Mouse (Mus musculus) embryonic facial prominence, embryonic 12.5 days (tissue): Measurements from ENCODE around the gene Btd. TPM values are rescaled to one million over a fixed set of nuclear protein-coding genes. Genes with fewer than 3 reads are reported as not detected.

Source experiments
- ATAC-seq: fragments of 200-750 bp; cut with Nextera tagmentation; 2 replicates; pipeline ENCODE4 v1.8.0; 2017; ENCODE audit not compliant: insufficient number of reproducible peaks, insufficient read depth, low FRiP score, low TSS enrichment
- H3K27ac ChIP-seq: fragments of 300-500 bp; sonication (generic); 2 replicates; pipeline ENCODE4 v1.5.1; 2016; ENCODE audit warnings: mild to moderate bottlenecking
- H3K27me3 ChIP-seq: fragments of 300-500 bp; sonication (generic); 2 replicates; pipeline ENCODE4 v1.6.1; 2016; ENCODE audit warnings: mild to moderate bottlenecking, moderate library complexity
- H3K36me3 ChIP-seq: fragments of 300-500 bp; sonication (generic); 2 replicates; pipeline ENCODE4 v1.6.1; 2016; ENCODE audit warnings: mild to moderate bottlenecking
- H3K4me1 ChIP-seq: fragments of 300-500 bp; sonication (generic); 2 replicates; pipeline ENCODE4 v1.6.1; 2016
- H3K4me2 ChIP-seq: fragments of 300-500 bp; sonication (generic); replicated peaks from 2 replicates; pipeline ENCODE4 v1.6.1; 2016; ENCODE audit warnings: mild to moderate bottlenecking, moderate library complexity
- H3K4me3 ChIP-seq: fragments of 300-500 bp; sonication (generic); 2 replicates; pipeline ENCODE4 v1.5.1; 2016; ENCODE audit warnings: mild to moderate bottlenecking
- H3K9ac ChIP-seq: fragments of 300-500 bp; sonication (generic); 2 replicates; pipeline ENCODE4 v1.6.1; 2016; ENCODE audit warnings: mild to moderate bottlenecking, moderate library complexity
- H3K9me3 ChIP-seq: fragments of 300-500 bp; sonication (generic); 2 replicates; pipeline ENCODE4 v1.6.1; 2016; ENCODE audit warnings: mild to moderate bottlenecking, moderate library complexity
- WGBS: fragments of 180-500 bp; shearing (Covaris S2); methylation state at CpG from one replicate; pipeline ENCODE4 v1.1.7; 2016; 5-methylcytosine and 5-hydroxymethylcytosine counted together
- polyA plus RNA-seq: library from polyadenylated mRNA; unstranded; fragments of >200 nt; fragmentation: Nextera tagmentation; extraction: Ambion mirVana; gene quantifications from 2 replicates; pipeline ENCODE4 v1.2.1, GENCODE M21; 2016

Btd gene
- polyA plus RNA-seq, 1 experiment from 2014 or later: 25.3 TPM

DNA sequence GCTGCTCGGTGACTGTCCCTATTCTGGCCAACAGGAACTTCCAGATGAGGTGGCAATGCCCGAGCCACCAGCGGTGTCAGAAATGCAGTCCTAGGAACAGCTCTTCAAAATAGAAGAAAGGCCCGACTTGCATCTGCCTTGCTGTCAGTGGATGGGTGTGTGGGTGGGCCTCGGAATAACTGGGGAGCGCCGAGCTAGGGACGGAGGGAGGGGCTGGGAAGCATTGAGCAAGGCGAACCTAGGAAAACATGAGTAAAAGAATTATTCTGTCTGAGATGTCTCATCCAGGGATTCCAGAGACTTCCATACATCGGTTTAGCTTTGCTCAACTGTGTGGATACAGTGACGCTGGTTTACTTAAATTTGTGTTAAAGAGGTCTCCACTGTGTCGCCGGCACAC lies 27.5 kb downstream of the Btd start:
- Histone ChIP-seq H3K27me3 (no peaks in the 10 kb centered on the region), H3K27ac (no peak overlapping the region), H3K4me2 (no peak overlapping the region), H3K4me1 (peaks cover 13% of the 10 kb centered on the region), H3K9ac (no peak overlapping the region), H3K4me3 (no peak overlapping the region), H3K36me3 (peaks cover 10% of the 10 kb centered on the region), H3K9me3 (no peaks in the 10 kb centered on the region)
- WGBS: 90% methylated on average over 13 of the region's 13 CpGs
- ATAC-seq: no peak

DNA sequence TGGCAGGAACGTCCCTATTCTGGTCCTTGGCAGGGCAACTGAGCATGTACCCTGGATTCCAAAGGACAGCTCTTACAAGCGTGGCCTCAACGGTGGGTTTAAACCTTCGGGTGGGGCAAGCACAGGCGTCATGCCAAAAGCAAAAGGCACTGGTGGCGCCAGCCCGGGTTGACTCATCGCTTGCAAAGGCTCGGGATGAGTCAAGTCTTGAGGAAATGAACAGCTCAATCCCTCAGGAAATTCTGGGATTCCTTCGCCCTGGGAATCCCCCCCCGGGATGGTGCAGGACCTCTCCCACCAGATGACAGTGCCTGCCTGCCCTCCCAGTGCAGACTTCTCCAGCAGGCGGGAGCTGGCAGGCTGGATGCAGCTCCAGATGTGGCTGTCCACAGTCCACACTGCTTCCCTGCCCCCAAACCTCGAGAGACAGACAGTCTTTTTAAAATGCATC lies 28.4 kb downstream of the Btd start:
- Histone ChIP-seq H3K27me3 (no peaks in the 10 kb centered on the region), H3K27ac (peak overlapping the region; percentile 2; the same call in 1 of the 2 replicates), H3K4me3 (no peak overlapping the region), H3K4me2 (no peak overlapping the region), H3K9ac (no peak overlapping the region), H3K36me3 (peaks cover 10% of the 10 kb centered on the region), H3K4me1 (peaks cover 5% of the 10 kb centered on the region; the same call in 1 of the 2 replicates), H3K9me3 (no peaks in the 10 kb centered on the region)
- ATAC-seq: no peak
- 71% methylated on average over 13 of the region's 13 CpGs for WGBS

DNA sequence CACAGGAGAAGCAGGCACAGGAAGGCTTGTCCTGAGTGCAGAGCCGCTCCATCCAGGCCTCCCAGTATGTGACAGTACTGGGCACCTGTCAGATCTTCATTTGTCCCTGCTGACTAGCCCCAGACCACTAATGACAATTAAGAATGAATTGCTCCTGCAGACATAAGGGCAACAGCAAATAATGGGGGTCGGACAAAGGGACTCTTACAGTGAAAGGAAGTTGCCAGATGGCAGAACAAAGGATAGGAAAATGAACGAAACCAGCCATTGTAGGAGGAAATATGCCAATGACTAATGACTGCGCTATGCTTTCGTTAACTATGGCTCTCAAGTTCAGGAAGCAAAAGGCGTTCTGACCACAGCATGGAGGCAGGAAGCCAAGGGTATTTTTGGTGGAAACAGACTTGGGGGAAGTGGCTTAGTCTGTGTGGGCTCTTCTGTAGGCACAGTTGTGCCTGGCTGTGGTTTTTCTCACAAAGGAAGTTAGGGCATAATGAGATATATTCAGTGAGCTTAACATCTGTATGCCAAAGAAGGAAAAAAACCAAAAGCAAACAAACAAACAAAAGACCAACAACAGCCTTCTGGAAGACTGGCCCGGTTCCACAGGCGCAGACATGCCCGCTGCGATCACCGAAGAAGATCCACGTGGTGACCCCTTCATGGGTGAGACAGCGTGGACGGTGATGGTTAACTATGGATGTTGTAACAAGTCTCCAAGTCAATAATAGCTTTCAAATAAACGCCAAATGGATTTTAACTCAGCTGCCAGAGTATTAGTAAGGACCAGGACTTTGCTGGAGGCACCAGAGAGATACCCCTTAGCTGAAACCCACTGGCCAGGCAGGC lies 29.0 kb downstream of the Btd start:
- no peaks in the 10 kb centered on the region for H3K27me3 ChIP-seq
- peaks cover 10% of the 10 kb centered on the region for H3K36me3 ChIP-seq
- H3K4me3 ChIP-seq: no peak overlapping the region
- H3K27ac ChIP-seq: peak overlapping the region; percentile 2; the same call in 1 of the 2 replicates
- H3K4me2 ChIP-seq: no peak overlapping the region
- ATAC-seq: no peak
- H3K9me3 ChIP-seq: no peaks in the 10 kb centered on the region
- H3K9ac ChIP-seq: no peak overlapping the region
- peaks cover 5% of the 10 kb centered on the region; the same call in 1 of the 2 replicates for H3K4me1 ChIP-seq
- 80% methylated on average over 15 of the region's 15 CpGs for WGBS

DNA sequence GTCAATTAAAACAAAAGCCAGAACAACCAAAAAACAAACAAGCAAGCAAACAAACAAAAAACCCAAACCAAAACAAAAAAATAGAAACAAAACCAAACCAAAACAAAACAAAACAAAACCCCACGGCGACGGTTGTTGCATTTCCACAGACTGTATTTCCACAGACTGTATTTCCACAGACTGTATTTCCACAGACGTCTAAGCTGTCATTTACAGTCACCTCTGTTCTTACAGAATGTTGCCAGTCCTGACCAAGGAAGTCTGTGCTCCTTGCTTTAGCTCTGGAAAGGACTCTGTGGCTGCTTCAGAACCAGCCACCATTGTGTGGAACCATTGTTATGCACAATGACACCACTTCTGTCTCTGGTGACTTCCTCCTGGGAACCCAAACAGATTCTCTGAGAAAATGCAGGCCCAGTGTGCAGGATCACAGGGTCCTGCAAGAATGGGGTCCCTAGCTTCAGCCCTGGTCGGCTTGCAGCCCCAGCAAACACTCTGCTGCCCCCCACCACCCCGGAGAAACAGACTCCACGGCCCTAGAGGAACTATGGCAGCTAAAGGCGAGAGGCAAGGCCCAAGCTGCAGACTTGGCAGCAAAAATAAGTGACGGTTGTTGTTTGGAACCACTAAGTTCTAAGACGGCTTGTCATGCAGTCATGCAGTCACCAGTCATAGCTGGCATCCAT lies 30.9 kb downstream of the Btd start:
- no peaks in the 10 kb centered on the region for H3K9me3 ChIP-seq
- ATAC-seq: no peak
- no peaks in the 10 kb centered on the region for H3K27me3 ChIP-seq
- 53% methylated on average over 10 of the region's 10 CpGs for WGBS
- peaks cover 5% of the 10 kb centered on the region; the same call in 1 of the 2 replicates for H3K4me1 ChIP-seq
- no peak overlapping the region for H3K27ac ChIP-seq
- no peak overlapping the region for H3K4me2 ChIP-seq
- peaks cover 8% of the 10 kb centered on the region for H3K36me3 ChIP-seq
- no peak overlapping the region for H3K4me3 ChIP-seq
- H3K9ac ChIP-seq: no peak overlapping the region

DNA sequence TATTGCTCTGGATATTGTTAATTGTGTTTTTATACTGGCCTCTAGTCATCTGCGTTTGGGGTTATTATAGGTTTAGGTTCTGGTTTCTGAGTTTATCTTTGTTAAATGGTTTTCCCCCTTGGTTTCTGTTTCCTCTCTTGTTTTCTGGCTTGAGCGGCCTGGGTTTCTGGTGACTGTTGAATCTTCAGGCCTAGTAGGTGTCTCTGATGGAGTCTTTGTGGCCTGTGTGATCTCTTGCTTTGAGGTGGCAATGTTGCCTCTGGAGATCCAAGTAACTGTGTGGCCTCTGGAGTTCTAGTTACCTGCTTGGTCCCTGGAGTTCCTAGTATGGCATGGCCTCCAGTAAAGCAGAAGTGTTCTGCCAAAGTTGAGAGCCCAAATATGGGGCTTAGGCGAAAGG lies 39.8 kb downstream of the Btd start:
- 90% methylated on average over 3 of the region's 3 CpGs for WGBS

DNA sequence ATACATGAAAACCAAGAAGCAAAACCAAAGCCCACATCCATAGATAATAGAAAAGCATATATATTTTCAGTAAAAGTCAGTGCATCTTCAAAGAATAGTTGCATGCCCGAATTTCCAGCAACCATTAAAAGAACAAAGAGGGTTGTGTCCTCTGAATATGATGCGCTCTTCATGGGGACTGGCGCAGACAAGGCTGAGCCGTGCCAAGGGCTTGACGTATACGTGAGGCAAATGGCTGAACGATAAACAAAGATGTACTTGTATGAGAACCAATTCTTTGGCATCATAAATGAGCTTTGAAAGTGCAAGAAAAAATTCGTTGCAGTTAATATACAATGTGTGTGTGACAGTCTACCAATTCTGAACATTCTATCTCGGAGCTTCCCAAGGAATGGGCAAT lies 40.5 kb downstream of the Btd start:
- no peak overlapping the region for H3K9ac ChIP-seq
- H3K27ac ChIP-seq: no peak overlapping the region
- ATAC-seq: no peak
- H3K36me3 ChIP-seq: no peaks in the 10 kb centered on the region
- no peak overlapping the region for H3K4me2 ChIP-seq
- no peaks in the 10 kb centered on the region for H3K27me3 ChIP-seq
- no peaks in the 10 kb centered on the region for H3K9me3 ChIP-seq
- no peak overlapping the region for H3K4me3 ChIP-seq
- H3K4me1 ChIP-seq: no peaks in the 10 kb centered on the region
- WGBS: 78% methylated on average over 9 of the region's 9 CpGs

More for the DNA sequence above, 39.8 kb downstream of the Btd start:
- H3K27ac ChIP-seq: no peak overlapping the region
- no peak overlapping the region for H3K4me3 ChIP-seq
- no peaks in the 10 kb centered on the region for H3K9me3 ChIP-seq
- no peak overlapping the region for H3K9ac ChIP-seq
- H3K36me3 ChIP-seq: no peaks in the 10 kb centered on the region
- ATAC-seq: no peak
- H3K4me1 ChIP-seq: no peaks in the 10 kb centered on the region
- H3K27me3 ChIP-seq: no peaks in the 10 kb centered on the region
- no peak overlapping the region for H3K4me2 ChIP-seq

DNA sequence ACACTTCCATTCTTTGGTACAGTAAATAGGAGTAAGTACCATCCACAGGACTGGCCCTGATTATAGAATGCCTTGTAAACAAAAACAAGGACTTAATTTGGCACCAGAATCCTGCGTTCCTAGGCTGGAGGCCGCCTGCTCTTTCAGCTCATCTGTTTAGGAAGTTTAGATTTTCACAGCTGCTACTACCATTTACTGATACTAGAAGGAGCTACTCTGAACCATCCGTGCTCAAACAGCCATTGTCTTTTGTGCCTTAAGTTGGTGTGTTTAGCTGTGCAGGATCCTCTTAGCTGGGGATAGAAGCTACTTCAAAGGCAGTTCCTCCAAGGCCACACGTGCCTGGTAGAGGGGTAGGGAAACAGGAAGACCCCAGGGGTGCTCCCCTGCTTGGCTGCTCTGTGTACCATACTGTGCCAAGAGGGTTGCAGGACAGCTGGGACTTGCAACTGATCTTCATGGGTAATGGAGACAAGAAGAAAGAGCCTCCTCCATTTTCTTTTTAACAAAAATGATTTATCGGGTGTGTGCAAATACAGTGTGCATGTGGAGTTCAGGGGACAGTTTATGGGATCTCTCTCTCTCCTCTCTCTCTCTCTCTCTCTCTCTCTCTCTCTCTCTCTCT lies 41.2 kb downstream of the Btd start:
- H3K4me2 ChIP-seq: no peak overlapping the region

DNA sequence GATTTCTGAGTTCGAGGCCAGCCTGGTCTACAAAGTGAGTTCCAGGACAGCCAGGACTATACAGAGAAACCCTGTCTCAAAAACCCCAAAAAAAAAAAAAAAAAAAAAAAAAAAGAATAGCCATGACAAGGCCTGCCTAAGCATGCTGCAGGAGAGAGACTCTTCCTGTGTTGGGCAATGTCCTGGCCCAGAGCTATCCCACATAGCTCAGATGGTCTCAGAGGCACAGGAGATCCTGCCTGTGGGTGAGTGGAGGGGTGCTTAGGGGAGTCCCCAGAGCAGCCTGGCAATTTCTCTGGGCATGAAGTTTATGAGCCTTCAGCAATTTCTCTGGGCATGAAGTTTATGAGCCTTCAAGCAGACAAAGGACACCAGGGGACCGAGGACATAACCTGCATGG lies 42.8 kb downstream of the Btd start:
- H3K4me1 ChIP-seq: no peaks in the 10 kb centered on the region
- no peak overlapping the region for H3K4me3 ChIP-seq
- H3K4me2 ChIP-seq: no peak overlapping the region
- H3K9me3 ChIP-seq: no peaks in the 10 kb centered on the region
- H3K9ac ChIP-seq: no peak overlapping the region
- no peaks in the 10 kb centered on the region for H3K36me3 ChIP-seq
- 83% methylated on average over 2 of the region's 2 CpGs for WGBS
- ATAC-seq: no peak
- H3K27me3 ChIP-seq: no peaks in the 10 kb centered on the region
- H3K27ac ChIP-seq: no peak overlapping the region

More for the DNA sequence above, 41.2 kb downstream of the Btd start:
- Histone ChIP-seq H3K27ac (no peak overlapping the region), H3K4me1 (no peaks in the 10 kb centered on the region), H3K36me3 (no peaks in the 10 kb centered on the region), H3K9me3 (no peaks in the 10 kb centered on the region), H3K27me3 (no peaks in the 10 kb centered on the region), H3K4me3 (no peak overlapping the region), H3K9ac (no peak overlapping the region)
- no peak for ATAC-seq
- WGBS: 41% methylated on average over 5 of the region's 5 CpGs

DNA sequence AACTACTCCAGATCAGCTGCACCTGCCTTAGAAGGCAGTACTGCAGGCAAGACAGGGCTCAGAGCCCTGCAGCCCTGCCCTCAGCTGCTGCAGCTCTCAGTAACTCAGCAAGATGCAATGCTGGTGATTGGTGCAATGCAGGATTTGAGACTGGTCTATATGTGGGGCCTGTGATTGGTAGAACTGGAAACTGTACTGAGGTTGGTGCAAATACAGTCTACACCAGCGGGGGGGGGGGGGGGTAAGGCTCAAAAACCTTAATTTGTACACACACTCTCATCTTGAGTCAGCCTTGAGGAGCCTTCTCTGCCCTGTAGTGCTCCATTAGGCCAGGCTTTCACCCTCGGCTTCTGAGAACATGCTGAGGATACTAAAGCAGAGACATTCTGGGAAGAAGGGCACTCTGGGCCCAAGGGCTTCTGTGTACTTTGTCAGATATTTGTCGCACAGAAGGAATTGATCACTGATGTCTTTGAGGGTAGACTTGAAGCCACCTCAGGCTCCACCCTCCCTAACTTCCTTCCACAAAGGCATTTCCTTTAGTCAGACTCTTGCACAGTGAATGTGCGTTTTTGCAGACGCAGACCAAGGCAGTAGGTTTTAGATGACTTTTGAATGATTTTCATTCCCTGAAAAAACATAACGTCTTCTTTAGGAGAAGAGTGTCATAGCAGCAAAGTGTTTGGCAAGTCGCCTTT lies 43.7 kb downstream of the Btd start:
- H3K27ac ChIP-seq: no peak overlapping the region
- H3K4me1 ChIP-seq: no peaks in the 10 kb centered on the region
- 61% methylated on average over 7 of the region's 7 CpGs for WGBS
- H3K4me2 ChIP-seq: no peak overlapping the region
- no peak overlapping the region for H3K9ac ChIP-seq
- ATAC-seq: no peak
- H3K9me3 ChIP-seq: no peaks in the 10 kb centered on the region
- no peak overlapping the region for H3K4me3 ChIP-seq
- no peaks in the 10 kb centered on the region for H3K27me3 ChIP-seq
- no peaks in the 10 kb centered on the region for H3K36me3 ChIP-seq

DNA sequence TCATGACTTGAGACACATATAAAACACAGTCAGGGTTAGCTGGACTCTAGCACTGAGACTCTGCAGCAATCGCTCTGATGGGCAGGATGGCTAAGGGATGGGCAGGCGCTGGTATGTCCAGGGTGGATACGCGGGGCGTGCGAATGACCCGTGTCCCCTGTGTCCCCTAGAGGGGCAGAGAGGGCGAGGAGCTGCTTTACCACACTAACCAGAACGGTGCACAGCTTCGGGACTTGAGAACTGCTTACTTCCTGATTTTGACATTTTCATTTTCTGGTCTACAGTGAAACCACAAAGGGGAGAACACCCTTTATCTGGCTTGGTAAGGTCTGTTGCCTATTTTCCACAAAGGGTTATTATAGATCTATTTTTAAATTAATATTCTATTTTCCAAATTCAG lies 44.9 kb downstream of the Btd start:
- H3K36me3 ChIP-seq: no peaks in the 10 kb centered on the region
- no peak overlapping the region for H3K27ac ChIP-seq
- no peak overlapping the region for H3K4me3 ChIP-seq
- H3K4me1 ChIP-seq: no peaks in the 10 kb centered on the region
- ATAC-seq: no peak
- H3K9me3 ChIP-seq: no peaks in the 10 kb centered on the region
- H3K27me3 ChIP-seq: no peaks in the 10 kb centered on the region
- H3K4me2 ChIP-seq: no peak overlapping the region
- WGBS: 83% methylated on average over 10 of the region's 10 CpGs
- no peak overlapping the region for H3K9ac ChIP-seq

DNA sequence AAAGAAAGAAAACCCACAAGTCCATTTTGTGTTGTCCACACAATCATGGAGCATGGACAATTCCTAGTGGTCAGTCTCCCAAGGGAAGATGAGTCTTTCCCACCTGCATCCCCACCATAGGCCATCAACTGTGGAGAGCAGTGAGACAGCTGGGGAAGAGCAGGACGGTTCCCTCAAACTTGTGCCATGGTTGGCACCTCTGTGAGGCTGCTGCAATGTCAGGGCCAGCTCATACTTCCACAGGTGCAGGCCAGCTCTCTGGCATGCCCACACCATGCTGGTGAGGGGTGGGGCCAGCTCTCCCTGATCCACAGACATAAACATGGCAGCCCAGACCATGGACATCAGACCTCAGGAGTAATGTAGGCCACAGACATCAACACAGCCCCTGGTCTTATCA lies 45.4 kb downstream of the Btd start:
- 100% methylated on average over 1 of the region's 1 CpGs for WGBS
- H3K9ac ChIP-seq: no peak overlapping the region
- no peaks in the 10 kb centered on the region for H3K9me3 ChIP-seq
- H3K4me3 ChIP-seq: no peak overlapping the region
- H3K36me3 ChIP-seq: no peaks in the 10 kb centered on the region
- no peak for ATAC-seq
- no peaks in the 10 kb centered on the region for H3K4me1 ChIP-seq
- no peak overlapping the region for H3K27ac ChIP-seq
- H3K4me2 ChIP-seq: no peak overlapping the region
- no peaks in the 10 kb centered on the region for H3K27me3 ChIP-seq
